Mouse (Mus musculus) stomach, postnatal 0 days (tissue): ENCODE measurements around the gene Aldh1a1. TPM values are rescaled to one million over a fixed set of nuclear protein-coding genes. Genes with fewer than 3 reads are reported as not detected.
"Not testable (repeated sequence)": the region's sequence is repeated elsewhere in the genome, so short reads cannot be mapped to it uniquely, and the experiment has no call there.

ENCODE experiments used
- ATAC-seq: fragments of 200-750 bp; cut with Nextera tagmentation; 2 replicates; pipeline ENCODE4 v1.8.0; 2017; ENCODE audit not compliant: low FRiP score, low TSS enrichment
- DNase-seq: peaks from one replicate; pipeline ENCODE4 v3.0.0-alpha.2; 2016; ENCODE audit warnings: low spot score
- H3K27ac ChIP-seq: fragments of 300-500 bp; sonication (generic); replicated peaks from 2 replicates; pipeline ENCODE4 v1.5.1; 2014; ENCODE audit warnings: mild to moderate bottlenecking, control low read depth
- H3K27me3 ChIP-seq: fragments of 300-500 bp; sonication (generic); 2 replicates; pipeline ENCODE4 v1.6.1; 2014; ENCODE audit warnings: low read length; ENCODE audit not compliant: control insufficient read depth, insufficient read depth
- H3K36me3 ChIP-seq: fragments of 300-500 bp; sonication (generic); 2 replicates; pipeline ENCODE4 v1.6.1; 2014; ENCODE audit warnings: low read length, mixed read lengths; ENCODE audit not compliant: control insufficient read depth, insufficient read depth
- H3K4me1 ChIP-seq: fragments of 300-500 bp; sonication (generic); replicated peaks from 2 replicates; pipeline ENCODE4 v1.6.1; 2014; ENCODE audit warnings: antibody characterized with exemption; ENCODE audit not compliant: control insufficient read depth, insufficient read depth
- H3K4me2 ChIP-seq: fragments of 300-500 bp; sonication (generic); replicated peaks from 2 replicates; pipeline ENCODE4 v1.6.1; 2014; ENCODE audit warnings: low read depth, mild to moderate bottlenecking, control low read depth, moderate library complexity
- H3K4me3 ChIP-seq: fragments of 300-500 bp; sonication (generic); 2 replicates; pipeline ENCODE4 v1.5.1; 2014; ENCODE audit warnings: low read depth, low read length, control low read depth
- H3K9ac ChIP-seq: fragments of 300-500 bp; sonication (generic); 2 replicates; pipeline ENCODE4 v1.6.1; 2014; ENCODE audit warnings: mild to moderate bottlenecking, low read length, control low read depth, mixed read lengths
- H3K9me3 ChIP-seq: fragments of 300-500 bp; sonication (generic); 2 replicates; pipeline ENCODE4 v1.6.1; 2016; ENCODE audit warnings: low read length; ENCODE audit not compliant: control insufficient read depth
- CTCF ChIP-seq: IDR thresholded peaks from 2 replicates; pipeline ENCODE4 v1.5.1; 2016; ENCODE audit warnings: antibody characterized with exemption, low read depth, mild to moderate bottlenecking, moderate library complexity
- EP300 ChIP-seq: optimal IDR thresholded peaks from 2 replicates; pipeline ENCODE3; 2016; ENCODE audit warnings: antibody characterized with exemption
- WGBS: fragments of 180-500 bp; shearing (Covaris S2); extraction: QIAGEN DNeasy Blood & Tissue Kit; methylation state at CpG from one replicate; pipeline ENCODE4 v1.1.7; 2014; 5-methylcytosine and 5-hydroxymethylcytosine counted together
- polyA plus RNA-seq: library from polyadenylated mRNA; unstranded; fragments of >200 nt; fragmentation: Nextera tagmentation; extraction: Ambion mirVana; gene quantifications from 2 replicates; pipeline ENCODE4 v1.2.1, GENCODE M21; 2015

Aldh1a1 gene
- polyA plus RNA-seq, 1 experiment from 2014 or later = 75.7 TPM

- Histone ChIP-seq H3K9ac (no peak overlapping the region), H3K9me3 (no peaks in the 10 kb centered on the region), H3K4me1 (no peaks in the 10 kb centered on the region), H3K4me3 (no peak overlapping the region), H3K4me2 (no peak overlapping the region), H3K27me3 (no peaks in the 10 kb centered on the region), H3K36me3 (no peaks in the 10 kb centered on the region), H3K27ac (peak overlapping the region; percentile 24; the same call in 1 of the 2 replicates)
- TF ChIP-seq EP300 (no peak), CTCF (no peak)
- WGBS = 41% methylated on average over 6 of the region's 6 CpGs
- DNase-seq = no peak
- no peak for ATAC-seq
Observed at GRCm38 (mm10) chr19:20513688-20514361, 21.3 kb downstream of the Aldh1a1 start.

GRCm38 (mm10) chr19:20516481-20516880 is 24.0 kb downstream of the Aldh1a1 start:
- ATAC-seq (no peak), DNase-seq (no peak)
- no peak overlapping the region for H3K9ac ChIP-seq
- no peak overlapping the region for H3K4me2 ChIP-seq
- WGBS = 86% methylated on average over 3 of the region's 3 CpGs
- no peak overlapping the region for H3K4me3 ChIP-seq
- no peaks in the 10 kb centered on the region for H3K9me3 ChIP-seq
- no peaks in the 10 kb centered on the region for H3K27me3 ChIP-seq
- H3K4me1 ChIP-seq = no peaks in the 10 kb centered on the region
- TF ChIP-seq EP300 = no peak
- no peak overlapping the region for H3K27ac ChIP-seq
- H3K36me3 ChIP-seq = no peaks in the 10 kb centered on the region

- H3K9me3 ChIP-seq, H3K4me2 ChIP-seq, H3K36me3 ChIP-seq, H3K27ac ChIP-seq, ATAC-seq, H3K27me3 ChIP-seq, H3K4me3 ChIP-seq, DNase-seq, H3K4me1 ChIP-seq, H3K9ac ChIP-seq: not testable (repeated sequence)
- WGBS = 89% methylated on average over 11 of the region's 11 CpGs
Observed at GRCm38 (mm10) chr19:20529156-20529555, 36.6 kb downstream of the Aldh1a1 start.

GRCm38 (mm10) chr19:20529921-20530696 is 37.6 kb downstream of the Aldh1a1 start:
- Histone ChIP-seq H3K9me3 (no peaks in the 10 kb centered on the region), H3K27me3 (no peaks in the 10 kb centered on the region), H3K4me1 (no peaks in the 10 kb centered on the region), H3K9ac (no peak overlapping the region), H3K4me2 (no peak overlapping the region), H3K36me3 (no peaks in the 10 kb centered on the region), H3K27ac (peak overlapping the region; percentile 75), H3K4me3 (no peak overlapping the region)
- ATAC-seq = peak; percentile 86
- 33% methylated on average over 1 of the region's 1 CpGs for WGBS
- TF ChIP-seq CTCF (no peak), EP300 (peak; percentile 93)
- no peak for DNase-seq

- 51% methylated on average over 7 of the region's 7 CpGs for WGBS
- Histone ChIP-seq H3K4me2 (no peak overlapping the region), H3K27ac (no peak overlapping the region), H3K36me3 (no peaks in the 10 kb centered on the region), H3K9ac (no peak overlapping the region), H3K4me3 (no peak overlapping the region), H3K27me3 (no peaks in the 10 kb centered on the region), H3K4me1 (no peaks in the 10 kb centered on the region), H3K9me3 (no peaks in the 10 kb centered on the region)
- ATAC-seq (no peak), DNase-seq (no peak)
- TF ChIP-seq EP300 = no peak
- no peak for TF ChIP-seq CTCF
Observed at GRCm38 (mm10) chr19:20536538-20536937, 44.0 kb downstream of the Aldh1a1 start.

- H3K27me3 ChIP-seq = no peaks in the 10 kb centered on the region
- H3K4me1 ChIP-seq = no peaks in the 10 kb centered on the region
- no peaks in the 10 kb centered on the region for H3K36me3 ChIP-seq
- TF ChIP-seq CTCF = no peak
- TF ChIP-seq EP300 = no peak
- 74% methylated on average over 4 of the region's 4 CpGs for WGBS
- H3K4me3 ChIP-seq = no peak overlapping the region
- no peaks in the 10 kb centered on the region for H3K9me3 ChIP-seq
- DNase-seq = no peak
- no peak overlapping the region for H3K27ac ChIP-seq
- no peak overlapping the region for H3K9ac ChIP-seq
- H3K4me2 ChIP-seq = no peak overlapping the region
- ATAC-seq = no peak
Observed at GRCm38 (mm10) chr19:20541044-20541443, 48.5 kb downstream of the Aldh1a1 start.
